Mouse (Mus musculus): ENCODE results near the gene Cnot1. TPM values are rescaled to one million over a fixed set of nuclear protein-coding genes. Genes with fewer than 3 reads are reported as not detected.

Gene Cnot1
- polyA plus RNA-seq, 1 experiment from 2014 or later = 98.5 TPM

GRCm38 (mm10) chr8:95843968-95844367, 36.7 kb upstream of the Cnot1 start:
- Histone ChIP-seq H3K27ac (ENCODE audit: low read depth) (no peak overlapping the region), H3K36me3 (ENCODE audit: control insufficient read depth, insufficient read depth, low read length) (peaks cover 64% of the 10 kb centered on the region), H3K4me3 (ENCODE audit: low read depth, low read length) (no peak overlapping the region), H3K27me3 (replicated peaks; ENCODE audit: control insufficient read depth, insufficient read depth, low read length) (no peaks in the 10 kb centered on the region), H3K4me2 (ENCODE audit: low read length) (no peak overlapping the region), H3K9me3 (ENCODE audit: control insufficient read depth, low read length) (no peaks in the 10 kb centered on the region), H3K9ac (ENCODE audit: low read length) (no peak overlapping the region), H3K4me1 (replicated peaks; ENCODE audit: control insufficient read depth, insufficient read depth, low read length) (no peaks in the 10 kb centered on the region)
- 91% methylated on average over 6 of the region's 6 CpGs for WGBS
- ATAC-seq (replicated peaks; ENCODE audit: low FRiP score, low TSS enrichment, low read depth) = no peak
- no peak for DNase-seq (ENCODE audit: low spot score)

DNA sequence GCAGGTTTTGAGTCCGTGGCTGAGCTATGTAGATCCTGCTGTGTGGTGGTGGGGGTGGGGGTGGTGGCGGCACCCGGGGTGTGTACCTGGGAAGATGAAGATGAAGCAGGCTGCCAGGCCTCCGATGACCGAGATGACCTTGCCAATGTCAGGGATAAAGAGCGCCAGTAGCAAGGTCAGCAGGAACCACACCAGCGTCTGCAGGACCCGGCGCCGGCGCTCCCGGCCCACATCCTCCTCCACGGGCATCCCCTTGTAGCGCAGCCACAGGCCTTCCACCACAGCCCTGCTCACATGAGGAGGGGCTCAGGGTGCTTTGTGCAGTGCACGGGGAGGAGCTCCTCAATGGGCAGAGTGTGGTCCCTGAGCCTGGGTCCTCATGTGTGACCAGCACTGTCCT, 34.2 kb upstream of the Cnot1 start:
- no peaks in the 10 kb centered on the region for H3K4me1 ChIP-seq (replicated peaks; ENCODE audit: control insufficient read depth, insufficient read depth, low read length)
- H3K36me3 ChIP-seq (ENCODE audit: control insufficient read depth, insufficient read depth, low read length) = peaks cover 68% of the 10 kb centered on the region
- no peak overlapping the region for H3K9ac ChIP-seq (ENCODE audit: low read length)
- DNase-seq (ENCODE audit: low spot score) (no peak), ATAC-seq (replicated peaks; ENCODE audit: low FRiP score, low TSS enrichment, low read depth) (no peak)
- no peaks in the 10 kb centered on the region for H3K9me3 ChIP-seq (ENCODE audit: control insufficient read depth, low read length)
- no peak overlapping the region for H3K4me3 ChIP-seq (ENCODE audit: low read depth, low read length)
- no peak overlapping the region for H3K27ac ChIP-seq (ENCODE audit: low read depth)
- no peaks in the 10 kb centered on the region for H3K27me3 ChIP-seq (replicated peaks; ENCODE audit: control insufficient read depth, insufficient read depth, low read length)
- WGBS = 89% methylated on average over 15 of the region's 15 CpGs
- H3K4me2 ChIP-seq (ENCODE audit: low read length) = no peak overlapping the region

DNA sequence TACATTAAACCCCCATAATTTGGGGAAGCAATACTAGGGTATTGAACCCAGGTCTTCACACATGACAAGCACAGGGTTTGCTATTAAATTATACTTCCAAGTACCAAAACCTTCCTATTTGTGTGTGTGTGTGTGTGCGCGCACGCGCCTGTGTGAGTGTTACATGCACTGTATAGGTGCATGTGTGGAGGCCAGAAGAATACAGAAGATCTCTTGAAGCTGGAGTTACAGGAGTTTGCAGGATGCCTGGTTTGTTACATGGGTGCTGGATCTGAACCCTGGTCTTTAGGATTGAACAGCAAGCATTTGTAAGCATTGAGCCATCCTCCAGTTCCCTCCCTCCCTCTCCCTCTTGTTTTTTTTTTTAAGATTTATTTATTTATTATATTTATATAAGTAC, 32.0 kb upstream of the Cnot1 start:
- Histone ChIP-seq H3K4me3 (ENCODE audit: low read depth, low read length) (no peak overlapping the region), H3K27me3 (replicated peaks; ENCODE audit: control insufficient read depth, insufficient read depth, low read length) (no peaks in the 10 kb centered on the region), H3K4me1 (replicated peaks; ENCODE audit: control insufficient read depth, insufficient read depth, low read length) (no peaks in the 10 kb centered on the region), H3K36me3 (ENCODE audit: control insufficient read depth, insufficient read depth, low read length) (peaks cover 52% of the 10 kb centered on the region), H3K9me3 (ENCODE audit: control insufficient read depth, low read length) (no peaks in the 10 kb centered on the region), H3K27ac (ENCODE audit: low read depth) (no peak overlapping the region), H3K9ac (ENCODE audit: low read length) (no peak overlapping the region), H3K4me2 (ENCODE audit: low read length) (no peak overlapping the region)
- ATAC-seq (replicated peaks; ENCODE audit: low FRiP score, low TSS enrichment, low read depth) (no peak), DNase-seq (ENCODE audit: low spot score) (no peak)
- 94% methylated on average over 4 of the region's 4 CpGs for WGBS

GRCm38 (mm10) chr8:95837266-95837665, 30.0 kb upstream of the Cnot1 start:
- WGBS = 93% methylated on average over 10 of the region's 10 CpGs
- Histone ChIP-seq H3K36me3 (ENCODE audit: control insufficient read depth, insufficient read depth, low read length) (peaks cover 38% of the 10 kb centered on the region), H3K4me1 (replicated peaks; ENCODE audit: control insufficient read depth, insufficient read depth, low read length) (peaks cover 6% of the 10 kb centered on the region; the same call in 1 of the 2 replicates), H3K4me2 (ENCODE audit: low read length) (no peak overlapping the region), H3K27me3 (replicated peaks; ENCODE audit: control insufficient read depth, insufficient read depth, low read length) (no peaks in the 10 kb centered on the region), H3K9ac (ENCODE audit: low read length) (no peak overlapping the region), H3K9me3 (ENCODE audit: control insufficient read depth, low read length) (no peaks in the 10 kb centered on the region), H3K4me3 (ENCODE audit: low read depth, low read length) (no peak overlapping the region), H3K27ac (ENCODE audit: low read depth) (no peak overlapping the region)
- ATAC-seq (replicated peaks; ENCODE audit: low FRiP score, low TSS enrichment, low read depth) (no peak), DNase-seq (ENCODE audit: low spot score) (no peak)

DNA sequence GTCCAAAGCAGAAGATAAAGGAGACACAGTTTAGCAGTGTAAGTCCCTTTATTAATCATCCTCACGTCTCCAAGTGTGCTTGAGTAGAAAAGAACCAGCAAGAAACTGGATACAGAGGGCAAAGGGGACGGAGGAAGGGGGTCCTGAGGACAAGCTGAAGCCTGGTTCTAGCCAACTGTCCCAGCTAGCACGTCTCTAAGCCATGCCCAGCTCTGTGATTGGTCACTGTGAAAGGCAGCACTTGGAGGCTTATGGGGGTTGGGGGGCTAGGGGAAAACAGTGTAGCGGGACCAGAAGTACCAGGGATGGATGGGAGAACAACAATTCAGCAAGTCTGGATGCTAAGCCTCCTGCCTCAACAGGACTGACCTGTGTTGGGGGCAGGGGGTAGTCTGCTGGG, 28.6 kb upstream of the Cnot1 start:
- ATAC-seq (replicated peaks; ENCODE audit: low FRiP score, low TSS enrichment, low read depth) (no peak), DNase-seq (ENCODE audit: low spot score) (no peak)
- WGBS = 76% methylated on average over 4 of the region's 4 CpGs

DNA sequence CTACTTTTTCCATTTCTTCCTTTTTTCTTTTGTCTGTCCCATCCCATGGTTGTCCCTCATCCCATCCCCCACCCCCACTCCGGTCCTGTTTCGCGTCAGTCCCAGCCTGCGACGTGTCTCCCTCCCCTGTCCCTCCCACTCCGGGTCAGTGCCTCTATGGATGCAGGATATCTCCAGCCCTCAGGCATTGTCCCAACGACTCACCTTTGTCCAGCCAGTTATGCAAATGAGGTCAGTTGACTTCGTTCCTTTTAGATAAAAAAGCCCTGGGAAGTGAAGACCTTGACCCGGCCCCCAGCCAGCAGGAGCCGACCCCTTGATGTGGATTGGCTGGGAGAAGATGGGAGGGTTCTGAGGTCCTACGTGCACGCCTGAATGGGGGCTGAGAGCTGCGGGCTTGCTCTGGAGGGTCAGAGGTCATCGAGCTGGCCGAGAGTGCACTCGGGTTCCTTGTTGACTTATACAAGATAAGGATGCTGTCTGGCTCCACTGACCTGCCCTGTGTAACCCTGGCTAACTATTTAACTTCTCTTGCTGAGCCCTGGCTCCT, 26.2 kb upstream of the Cnot1 start:
- Histone ChIP-seq H3K4me1 (replicated peaks; ENCODE audit: control insufficient read depth, insufficient read depth, low read length) (peaks cover 6% of the 10 kb centered on the region; the same call in 1 of the 2 replicates), H3K4me2 (ENCODE audit: low read length) (peak overlapping the region; percentile 58), H3K27ac (ENCODE audit: low read depth) (no peak overlapping the region), H3K9ac (ENCODE audit: low read length) (peak overlapping the region; percentile 22; the same call in 1 of the 2 replicates), H3K4me3 (ENCODE audit: low read depth, low read length) (peak overlapping the region; percentile 38), H3K27me3 (replicated peaks; ENCODE audit: control insufficient read depth, insufficient read depth, low read length) (no peaks in the 10 kb centered on the region), H3K9me3 (ENCODE audit: control insufficient read depth, low read length) (no peaks in the 10 kb centered on the region), H3K36me3 (ENCODE audit: control insufficient read depth, insufficient read depth, low read length) (peaks cover 9% of the 10 kb centered on the region; the same call in 1 of the 2 replicates)
- DNase-seq (ENCODE audit: low spot score) (peak; percentile 67), ATAC-seq (replicated peaks; ENCODE audit: low FRiP score, low TSS enrichment, low read depth) (peak; percentile 71)
- WGBS = 0% methylated on average over 16 of the region's 16 CpGs

More for the DNA sequence above, 28.6 kb upstream of the Cnot1 start:
- Histone ChIP-seq H3K9ac (ENCODE audit: low read length) (no peak overlapping the region), H3K27me3 (replicated peaks; ENCODE audit: control insufficient read depth, insufficient read depth, low read length) (no peaks in the 10 kb centered on the region), H3K4me2 (ENCODE audit: low read length) (no peak overlapping the region), H3K4me1 (replicated peaks; ENCODE audit: control insufficient read depth, insufficient read depth, low read length) (peaks cover 6% of the 10 kb centered on the region; the same call in 1 of the 2 replicates), H3K36me3 (ENCODE audit: control insufficient read depth, insufficient read depth, low read length) (peaks cover 28% of the 10 kb centered on the region), H3K27ac (ENCODE audit: low read depth) (no peak overlapping the region), H3K9me3 (ENCODE audit: control insufficient read depth, low read length) (no peaks in the 10 kb centered on the region), H3K4me3 (ENCODE audit: low read depth, low read length) (no peak overlapping the region)

- Histone ChIP-seq H3K27me3 (replicated peaks; ENCODE audit: control insufficient read depth, insufficient read depth, low read length) (no peaks in the 10 kb centered on the region), H3K4me2 (ENCODE audit: low read length) (peak overlapping the region; percentile 58), H3K9ac (ENCODE audit: low read length) (peak overlapping the region; percentile 22; the same call in 1 of the 2 replicates), H3K36me3 (ENCODE audit: control insufficient read depth, insufficient read depth, low read length) (peaks cover 9% of the 10 kb centered on the region; the same call in 1 of the 2 replicates), H3K9me3 (ENCODE audit: control insufficient read depth, low read length) (no peaks in the 10 kb centered on the region), H3K4me3 (ENCODE audit: low read depth, low read length) (peak overlapping the region; percentile 38), H3K27ac (ENCODE audit: low read depth) (no peak overlapping the region), H3K4me1 (replicated peaks; ENCODE audit: control insufficient read depth, insufficient read depth, low read length) (peaks cover 6% of the 10 kb centered on the region; the same call in 1 of the 2 replicates)
- ATAC-seq (replicated peaks; ENCODE audit: low FRiP score, low TSS enrichment, low read depth) = peak; percentile 68
- WGBS = 17% methylated on average over 16 of the region's 16 CpGs
- peak; percentile 97 for DNase-seq (ENCODE audit: low spot score)
Measured at GRCm38 (mm10) chr8:95832603-95833434, 25.6 kb upstream of the Cnot1 start.

GRCm38 (mm10) chr8:95830144-95830543, 22.9 kb upstream of the Cnot1 start:
- H3K9ac ChIP-seq (ENCODE audit: low read length) = no peak overlapping the region
- H3K27ac ChIP-seq (ENCODE audit: low read depth) = no peak overlapping the region
- H3K36me3 ChIP-seq (ENCODE audit: control insufficient read depth, insufficient read depth, low read length) = no peaks in the 10 kb centered on the region
- WGBS = 78% methylated on average over 3 of the region's 3 CpGs
- no peak overlapping the region for H3K4me2 ChIP-seq (ENCODE audit: low read length)
- H3K27me3 ChIP-seq (replicated peaks; ENCODE audit: control insufficient read depth, insufficient read depth, low read length) = no peaks in the 10 kb centered on the region
- no peak overlapping the region for H3K4me3 ChIP-seq (ENCODE audit: low read depth, low read length)
- H3K4me1 ChIP-seq (replicated peaks; ENCODE audit: control insufficient read depth, insufficient read depth, low read length) = peaks cover 6% of the 10 kb centered on the region; the same call in 1 of the 2 replicates
- no peak for DNase-seq (ENCODE audit: low spot score)
- no peaks in the 10 kb centered on the region for H3K9me3 ChIP-seq (ENCODE audit: control insufficient read depth, low read length)
- ATAC-seq (replicated peaks; ENCODE audit: low FRiP score, low TSS enrichment, low read depth) = no peak

Measured in intestine, embryonic 14.5 days (tissue).